Mouse (Mus musculus) bone marrow macrophage, adult 2 months (primary cell): ENCODE data around the gene Lrrc8b.

Experiments used
- CTCF ChIP-seq: IDR thresholded peaks from 2 replicates; pipeline ENCODE4 v1.5.1; 2012; ENCODE audit warnings: low read depth, mild to moderate bottlenecking, low read length, moderate library complexity
- POLR2A ChIP-seq: IDR thresholded peaks from 2 replicates; pipeline ENCODE4 v1.6.1; 2012; ENCODE audit warnings: mild to moderate bottlenecking, low read depth, low read length, borderline replicate concordance

DNA sequence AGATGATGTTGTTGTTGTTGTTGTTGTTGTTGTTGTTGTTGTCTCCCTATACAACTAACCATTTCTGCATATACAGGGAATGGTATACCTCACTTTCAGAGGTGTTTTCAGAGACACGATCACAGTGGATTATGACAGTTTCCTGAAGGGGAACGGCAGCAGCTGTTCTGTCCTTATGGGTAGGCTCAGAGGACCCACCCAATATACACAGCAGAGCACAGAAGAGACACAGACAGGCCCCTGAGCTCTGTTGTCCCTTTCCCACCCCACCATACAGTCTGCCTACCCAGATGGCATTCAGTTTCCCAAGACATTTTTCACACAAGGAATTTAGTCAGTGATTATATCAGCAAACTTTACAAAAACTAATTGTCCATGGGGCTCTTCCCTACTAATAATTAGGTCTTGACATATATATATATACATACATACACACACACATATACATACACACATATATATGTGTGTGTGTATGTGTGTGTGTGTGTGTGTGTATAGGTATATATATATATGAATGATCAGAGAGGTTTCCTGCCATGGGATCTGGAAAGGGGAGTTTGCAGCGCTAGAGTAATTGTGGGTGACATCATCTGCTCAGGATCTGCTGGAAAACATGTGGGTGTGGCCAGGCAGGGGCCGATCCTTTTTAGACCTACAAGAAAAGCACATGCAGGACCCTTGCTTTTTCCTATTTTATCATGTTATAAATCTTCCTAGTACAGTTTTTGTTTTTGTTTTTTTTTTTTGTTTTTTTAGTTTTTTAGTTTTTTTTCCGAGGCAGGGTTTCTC is 26.8 kb downstream of the Lrrc8b start:
- TF ChIP-seq CTCF (no peak), POLR2A (no peak)
